Mouse (Mus musculus) Muller cell, postnatal 12 days (primary cell): Measurements from ENCODE around the gene Becn1.

ENCODE experiments used
- DNase-seq: peaks from one replicate; pipeline ENCODE4 v3.0.0-alpha.2; 2015; ENCODE audit errors: inconsistent ontology term

The Becn1 gene

GRCm38 (mm10) chr11:101269577-101270116, 32.4 kb downstream of the Becn1 start:
- no peak for DNase-seq

DNA sequence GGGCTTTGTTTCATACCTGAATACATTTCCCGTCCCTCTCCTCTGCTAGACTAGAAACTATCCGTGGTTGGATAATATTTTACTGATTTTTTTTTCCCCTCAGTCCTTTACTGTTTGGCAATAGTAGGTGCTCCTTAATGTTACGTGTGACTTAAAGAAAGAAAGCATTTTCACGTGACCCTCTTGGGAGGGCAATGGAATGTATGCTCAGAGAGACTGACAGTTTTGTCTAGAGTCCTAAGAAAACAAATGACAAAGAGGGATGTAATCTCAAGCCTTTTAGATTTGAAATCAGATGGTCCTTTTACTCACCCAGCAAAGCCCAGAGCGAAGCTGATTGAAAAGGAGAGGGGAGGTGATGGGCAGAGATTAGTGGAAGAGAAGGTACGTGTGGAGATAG, 36.2 kb downstream of the Becn1 start:
- no peak for DNase-seq

DNA sequence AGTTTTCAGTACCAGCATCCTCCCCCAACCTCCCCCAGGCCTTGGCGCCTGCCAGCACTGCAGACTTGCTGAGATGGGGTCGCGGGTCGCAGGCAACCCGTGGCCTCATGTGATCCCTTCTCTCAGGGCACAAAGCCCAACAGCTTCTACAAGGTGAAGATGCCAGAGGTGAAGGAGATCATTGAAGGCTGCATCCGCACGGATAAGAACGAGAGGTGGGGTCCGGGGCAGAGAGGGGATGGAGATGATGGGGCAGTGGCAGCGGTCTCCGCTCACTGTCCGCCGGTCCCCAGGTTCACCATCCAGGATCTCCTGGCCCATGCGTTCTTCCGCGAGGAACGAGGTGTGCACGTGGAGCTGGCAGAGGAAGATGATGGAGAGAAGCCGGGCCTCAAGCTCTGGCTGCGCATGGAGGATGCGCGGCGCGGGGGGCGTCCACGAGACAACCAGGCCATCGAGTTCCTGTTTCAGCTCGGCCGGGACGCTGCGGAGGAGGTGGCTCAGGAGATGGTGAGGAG, 37.1 kb downstream of the Becn1 start:
- no peak for DNase-seq

- DNase-seq = no peak
Observed at GRCm38 (mm10) chr11:101263989-101264280, 38.2 kb downstream of the Becn1 start.

GRCm38 (mm10) chr11:101263138-101263988, 38.7 kb downstream of the Becn1 start:
- no peak for DNase-seq

DNA sequence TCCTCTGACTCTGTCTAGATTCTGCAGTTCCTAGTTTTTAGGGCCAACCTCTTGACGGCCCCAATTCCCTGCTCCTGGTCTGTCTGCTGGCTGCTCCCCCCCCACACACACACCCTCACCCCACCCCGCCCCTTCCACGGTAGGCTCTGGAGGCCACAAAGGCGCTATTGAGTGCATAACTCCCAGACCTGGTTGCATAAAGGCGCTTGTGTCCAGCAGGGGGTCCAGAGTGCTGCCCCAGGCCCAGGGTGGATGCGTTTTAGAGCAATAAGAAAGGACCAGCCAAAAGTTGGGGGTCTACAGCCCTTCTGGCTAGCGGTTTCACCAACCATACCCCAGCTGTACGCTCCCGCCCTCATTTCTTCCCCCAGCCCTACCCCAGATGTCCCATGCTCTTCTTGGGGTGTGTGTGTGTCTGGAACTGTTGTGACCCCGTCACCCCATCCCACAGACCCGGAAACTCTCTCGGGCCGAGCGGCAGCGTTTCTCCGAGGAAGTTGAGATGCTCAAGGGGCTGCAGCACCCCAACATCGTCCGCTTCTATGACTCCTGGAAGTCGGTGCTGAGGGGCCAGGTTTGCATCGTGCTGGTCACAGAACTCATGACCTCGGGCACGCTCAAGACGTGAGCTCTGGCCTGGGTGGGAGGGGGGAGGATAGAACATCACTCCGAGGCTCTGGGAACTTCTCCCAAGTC, 39.7 kb downstream of the Becn1 start:
- no peak for DNase-seq

DNA sequence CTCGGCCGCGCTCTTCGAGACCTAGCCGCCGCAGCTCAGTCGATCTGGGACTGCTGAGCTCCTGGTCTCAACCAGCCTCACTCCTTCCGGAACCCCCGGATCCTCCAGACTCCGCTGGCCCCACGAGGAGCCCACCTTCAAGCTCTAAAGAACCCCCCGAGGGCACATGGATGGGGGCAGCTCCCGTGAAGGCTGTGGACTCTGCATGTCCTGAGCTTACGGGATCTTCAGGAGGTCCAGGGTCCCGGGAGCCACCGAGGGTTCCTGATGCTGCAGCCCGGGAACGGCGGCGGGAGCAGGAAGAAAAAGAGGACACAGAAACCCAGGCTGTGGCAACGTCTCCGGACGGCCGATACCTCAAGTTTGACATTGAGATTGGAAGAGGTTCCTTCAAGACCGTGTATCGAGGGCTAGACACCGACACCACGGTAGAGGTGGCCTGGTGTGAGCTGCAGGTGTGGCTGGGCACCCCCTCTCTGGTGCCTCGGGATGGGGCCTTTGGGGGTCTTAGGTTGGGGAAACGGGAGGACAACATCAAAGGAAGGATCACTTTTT, 41.2 kb downstream of the Becn1 start:
- DNase-seq = no peak

- DNase-seq = peak; percentile 72
Observed at GRCm38 (mm10) chr11:101259948-101260825, 41.9 kb downstream of the Becn1 start, which contains the start of gene Wnk4. Gene Wnk4, plus strand, starts transcription at chr11:101260567.

GRCm38 (mm10) chr11:101259261-101259712, 42.8 kb downstream of the Becn1 start:
- DNase-seq = no peak

DNA sequence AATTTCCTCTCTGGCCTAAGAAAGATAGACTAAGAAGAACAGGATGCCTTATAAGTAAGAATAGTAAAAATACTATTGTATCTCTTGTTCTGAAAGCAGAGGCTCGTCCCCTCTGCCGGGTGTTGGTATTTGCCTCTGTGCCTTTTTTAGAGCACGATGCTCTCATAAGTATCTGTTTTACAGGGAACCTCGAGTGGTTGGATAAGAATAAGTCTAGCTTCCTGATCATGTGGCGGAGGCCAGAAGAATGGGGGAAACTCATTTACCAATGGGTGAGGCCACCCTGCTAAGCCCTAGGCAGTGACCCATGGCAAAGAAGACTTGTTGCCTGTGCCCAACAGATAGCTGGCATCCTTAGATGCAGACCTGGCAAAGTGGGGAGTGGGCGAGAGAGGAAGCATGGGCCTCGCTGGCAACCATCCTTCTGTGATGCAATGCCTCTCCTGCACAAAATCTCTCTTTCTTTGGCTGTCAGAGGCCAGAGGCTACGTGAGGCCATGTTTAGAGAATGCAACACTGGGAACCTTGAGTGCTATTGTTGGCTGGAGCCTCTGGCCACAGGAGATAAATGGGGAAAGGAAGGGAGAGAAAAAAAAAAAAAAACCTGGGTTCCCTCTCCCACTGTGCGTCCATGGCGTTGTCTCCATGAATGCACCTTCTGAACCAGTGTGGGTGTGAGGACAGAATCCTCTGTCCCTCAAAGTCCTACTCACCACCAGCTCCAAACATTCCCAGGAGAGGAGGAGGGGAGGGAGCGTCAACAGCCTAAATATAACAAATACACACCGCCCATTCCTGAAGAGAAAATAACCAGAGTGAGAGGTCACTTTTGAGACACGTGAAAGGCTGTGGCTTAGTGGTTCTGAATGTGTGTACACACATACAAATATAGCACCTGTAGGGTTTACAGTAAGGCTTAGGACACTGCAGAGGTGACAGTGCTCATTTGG, 46.0 kb downstream of the Becn1 start:
- no peak for DNase-seq

GRCm38 (mm10) chr11:101253613-101254389, 48.3 kb downstream of the Becn1 start, which contains the start of gene Vps25:
Gene Vps25, plus strand, starts transcription at chr11:101253707.
- peak; percentile 89 for DNase-seq

DNA sequence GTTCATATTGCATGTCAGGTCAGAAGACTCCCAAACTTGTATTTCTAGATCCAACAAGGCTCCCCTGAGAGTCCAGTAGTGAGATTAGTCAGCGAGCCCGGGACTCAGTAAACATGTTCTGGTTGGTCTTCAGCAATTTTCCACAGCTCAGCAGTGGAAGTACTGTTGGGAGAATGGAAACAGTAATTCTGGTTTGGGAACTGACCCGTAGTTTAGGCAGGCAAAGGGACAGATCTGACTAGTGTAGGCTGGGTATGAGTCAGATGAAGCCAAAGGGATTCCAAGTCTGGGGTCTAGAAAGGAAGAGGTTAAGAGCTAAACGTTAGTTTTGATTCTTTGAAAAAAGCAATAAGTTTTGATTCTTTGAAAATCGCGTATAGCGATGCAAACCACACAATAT, 49.1 kb downstream of the Becn1 start:
- no peak for DNase-seq

- no peak for DNase-seq
Observed at GRCm38 (mm10) chr11:101251031-101251430, 51.1 kb downstream of the Becn1 start.

GRCm38 (mm10) chr11:101248258-101248994, 53.7 kb downstream of the Becn1 start:
- peak; percentile 66 for DNase-seq

DNA sequence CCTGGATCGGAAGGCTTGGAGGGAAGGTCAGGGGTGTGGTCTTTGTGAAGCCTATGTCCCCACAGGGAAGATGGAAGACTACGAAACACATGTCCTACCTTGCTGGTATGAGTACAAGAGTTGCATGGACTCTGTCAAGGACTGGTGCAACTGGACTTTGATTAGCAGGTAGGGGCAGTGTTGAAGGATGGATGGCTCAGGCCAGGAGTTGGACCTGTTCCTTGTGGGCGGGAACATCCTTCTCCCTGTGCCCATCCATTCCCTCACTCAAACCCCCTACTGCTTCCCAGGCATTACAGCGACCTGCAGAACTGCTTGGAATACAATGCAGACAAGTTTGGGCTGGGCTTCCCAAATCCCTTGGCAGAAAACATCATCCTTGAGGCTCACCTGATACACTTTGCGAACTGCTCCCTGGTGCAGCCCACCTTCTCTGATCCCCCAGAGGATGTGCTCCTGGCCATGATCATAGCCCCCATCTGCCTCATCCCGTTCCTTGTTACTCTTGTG, 54.5 kb downstream of the Becn1 start:
- DNase-seq = no peak

DNA sequence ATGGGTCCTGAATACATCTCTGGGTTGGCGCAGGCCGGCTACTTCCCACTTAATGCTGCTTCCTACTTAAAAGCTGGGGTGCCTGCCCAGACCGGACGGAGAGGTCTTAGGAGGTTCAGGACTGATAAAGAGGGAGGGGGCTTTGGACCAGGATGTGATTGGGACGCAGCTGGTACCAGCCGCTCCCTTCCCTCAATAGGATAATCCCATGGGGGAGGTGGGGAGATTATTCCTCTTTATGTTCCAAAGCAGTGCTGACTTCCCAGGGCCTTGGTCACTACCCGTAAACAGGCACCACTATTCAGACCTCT, 55.4 kb downstream of the Becn1 start:
- DNase-seq = no peak

DNA sequence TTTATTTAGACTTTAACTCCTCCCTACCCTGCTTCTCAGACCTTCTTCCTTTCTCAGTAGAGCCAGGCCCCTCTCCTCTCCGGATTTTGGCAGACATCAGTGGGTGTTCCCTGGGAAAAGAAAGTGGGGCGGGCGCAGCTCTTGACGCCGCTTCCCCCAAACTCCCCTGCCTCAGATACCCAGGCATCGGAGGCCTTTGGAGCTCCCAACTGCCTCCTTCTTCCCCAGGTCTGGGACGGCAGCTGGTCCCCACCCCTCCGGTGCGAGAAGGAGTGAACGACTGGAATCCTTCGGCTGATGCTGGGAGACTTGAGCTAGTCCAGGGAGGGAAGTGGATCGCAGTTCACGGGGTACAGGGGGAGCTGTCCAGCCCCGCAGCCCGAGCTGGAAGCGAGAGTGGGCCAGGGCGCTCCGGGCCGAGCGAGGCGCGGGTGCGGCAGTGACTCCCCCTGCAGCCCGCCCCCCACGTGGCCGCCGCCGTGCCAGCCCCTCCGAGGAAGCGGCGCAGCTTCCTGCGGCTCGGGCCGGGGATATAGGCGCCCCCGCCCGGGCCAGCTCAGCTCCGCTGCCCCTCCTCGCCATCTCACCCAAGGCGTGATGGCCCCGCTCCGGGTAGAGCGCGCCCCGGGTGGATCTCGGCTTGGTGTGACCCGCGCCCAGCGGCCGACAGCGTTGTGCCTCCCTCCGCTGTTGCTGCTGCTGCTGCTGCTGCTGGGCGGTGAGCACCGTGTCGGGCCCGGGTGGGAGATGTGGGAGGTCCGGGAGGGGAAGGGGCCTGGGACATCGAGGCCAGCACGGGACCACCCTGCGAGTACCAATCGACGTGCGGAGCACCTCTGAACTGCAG, 56.0 kb downstream of the Becn1 start, which contains the start of gene Ramp2:
Gene Ramp2, plus strand, starts transcription at position 174 of the 847 bp plus-strand sequence.
- peak; percentile 72 for DNase-seq
